Mouse (Mus musculus) hindbrain, embryonic 13.5 days (tissue): ENCODE data around the gene Rfx5. TPM values are rescaled to one million over a fixed set of nuclear protein-coding genes. Genes with fewer than 3 reads are reported as not detected.
A peak's percentile ranks its signal among the peaks of the same experiment; 100 is the strongest.

ENCODE experiments used
- ATAC-seq: fragments of 200-750 bp; cut with Nextera tagmentation; 2 replicates; pipeline ENCODE4 v1.8.0; 2017; ENCODE audit warnings: moderate TSS enrichment; ENCODE audit not compliant: low FRiP score
- H3K27ac ChIP-seq: fragments of 300-500 bp; sonication (generic); 2 replicates; pipeline ENCODE4 v1.5.1; 2015; ENCODE audit warnings: inconsistent platforms, mild to moderate bottlenecking, moderate library complexity
- H3K27me3 ChIP-seq: fragments of 300-500 bp; sonication (generic); 2 replicates; pipeline ENCODE4 v1.6.1; 2015; ENCODE audit warnings: mild to moderate bottlenecking, inconsistent platforms
- H3K36me3 ChIP-seq: fragments of 300-500 bp; sonication (generic); 2 replicates; pipeline ENCODE4 v1.6.1; 2015; ENCODE audit warnings: mild to moderate bottlenecking, inconsistent platforms
- H3K4me1 ChIP-seq: fragments of 300-500 bp; sonication (generic); replicated peaks from 2 replicates; pipeline ENCODE4 v1.6.1; 2015; ENCODE audit warnings: inconsistent platforms
- H3K4me2 ChIP-seq: fragments of 300-500 bp; sonication (generic); 2 replicates; pipeline ENCODE4 v1.6.1; 2015; ENCODE audit warnings: inconsistent platforms, mild to moderate bottlenecking, moderate library complexity
- H3K4me3 ChIP-seq: fragments of 300-500 bp; sonication (generic); 2 replicates; pipeline ENCODE4 v1.5.1; 2015; ENCODE audit warnings: mild to moderate bottlenecking, inconsistent platforms
- H3K9ac ChIP-seq: fragments of 300-500 bp; sonication (generic); 2 replicates; pipeline ENCODE4 v1.6.1; 2015; ENCODE audit warnings: mild to moderate bottlenecking, inconsistent platforms
- H3K9me3 ChIP-seq: fragments of 300-500 bp; sonication (generic); 2 replicates; pipeline ENCODE4 v1.6.1; 2016; ENCODE audit warnings: inconsistent platforms
- WGBS: fragments of 180-500 bp; shearing (Covaris S2); methylation state at CpG from one replicate; pipeline ENCODE4 v1.1.7; 2015; 5-methylcytosine and 5-hydroxymethylcytosine counted together
- polyA plus RNA-seq: library from polyadenylated mRNA; unstranded; fragments of >200 nt; fragmentation: Nextera tagmentation; extraction: Ambion mirVana; gene quantifications from 2 replicates; pipeline ENCODE4 v1.2.1, GENCODE M21; 2015

The Rfx5 gene
- polyA plus RNA-seq, 1 experiment from 2014 or later = 5.4 TPM

DNA sequence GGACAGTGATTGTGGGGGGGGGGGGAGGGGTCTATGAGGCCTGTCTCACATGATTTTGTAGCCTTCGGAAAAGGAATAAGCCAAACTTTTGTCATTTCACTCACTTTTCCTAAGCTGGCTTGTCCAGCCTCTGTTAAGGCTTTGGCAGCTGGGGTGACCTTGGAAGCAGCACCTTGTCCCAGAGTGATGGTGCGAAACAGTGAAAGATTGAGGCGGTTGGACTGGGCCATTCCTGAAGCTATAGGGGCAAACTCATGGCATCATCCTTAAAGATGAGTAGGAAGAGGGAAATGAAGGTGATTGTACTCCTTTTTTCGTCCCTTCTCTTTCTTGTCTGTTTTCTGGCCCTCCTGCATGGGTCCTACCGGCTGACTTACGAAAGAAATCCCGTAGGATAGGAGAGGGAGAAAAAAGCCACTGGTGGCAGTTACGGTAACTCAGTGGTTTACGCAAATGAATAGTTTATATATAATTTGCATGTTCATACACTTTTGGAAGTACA, 20.2 kb downstream of the Rfx5 start:
- peak overlapping the region; percentile 92; the same call in 1 of the 2 replicates for H3K27ac ChIP-seq
- WGBS = 24% methylated on average over 9 of the region's 9 CpGs
- peaks cover 28% of the 10 kb centered on the region for H3K4me1 ChIP-seq
- H3K4me2 ChIP-seq = peak overlapping the region; percentile 62
- H3K27me3 ChIP-seq = no peaks in the 10 kb centered on the region
- H3K9me3 ChIP-seq = no peaks in the 10 kb centered on the region
- peaks cover 15% of the 10 kb centered on the region for H3K36me3 ChIP-seq
- peak; percentile 37 for ATAC-seq
- H3K9ac ChIP-seq = peak overlapping the region; percentile 93
- H3K4me3 ChIP-seq = peak overlapping the region; percentile 72

DNA sequence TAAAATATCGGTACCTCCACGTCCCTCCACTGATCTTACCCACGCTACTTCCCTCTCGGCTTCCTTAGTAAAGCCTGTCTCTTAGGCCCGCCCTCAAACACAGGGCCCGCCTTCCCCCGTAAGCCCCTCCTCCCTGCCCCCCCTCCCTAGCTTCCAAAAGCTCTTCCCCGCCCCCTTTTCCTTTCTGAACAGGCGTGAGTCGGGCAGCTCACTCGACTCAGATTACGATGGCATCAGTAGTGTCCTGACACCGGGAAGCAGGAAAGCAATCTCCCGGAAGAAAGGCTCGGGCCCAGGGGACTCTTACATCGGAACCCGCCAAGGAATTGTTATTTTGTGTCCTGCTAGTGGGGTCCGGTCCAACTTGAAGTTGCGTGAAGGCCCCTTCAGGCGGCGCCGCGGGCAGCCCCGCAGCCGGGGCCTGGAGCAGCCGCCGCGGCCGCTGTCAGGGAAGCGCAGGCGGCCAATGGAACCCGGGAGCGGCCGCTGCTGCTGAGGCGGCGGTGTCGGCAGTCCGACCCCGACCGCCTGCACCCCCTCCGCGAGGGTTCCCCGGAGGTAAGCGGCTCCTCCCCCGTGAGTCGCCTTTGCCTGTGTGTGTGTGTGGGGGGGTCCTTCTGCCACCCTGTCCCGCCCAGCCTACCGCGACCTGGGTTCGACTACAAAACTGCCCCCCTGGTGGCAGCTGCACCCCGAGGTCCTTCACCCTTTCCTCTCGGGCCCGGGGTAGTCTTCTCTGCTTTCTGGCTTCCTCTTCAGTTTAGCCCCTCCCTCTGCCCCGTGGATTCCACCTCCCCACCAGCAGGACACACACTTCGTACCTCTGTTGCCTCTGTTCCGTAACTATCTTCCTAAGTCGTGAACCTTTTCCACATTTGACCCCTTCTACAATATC, 20.9 kb downstream of the Rfx5 start, which contains the start of gene Pi4kb:
Gene Pi4kb (plus strand): TSS at position 204 of the 895 bp plus-strand sequence.
- Histone ChIP-seq H3K4me2 (peak within 1 kb of the TSS; percentile 62), H3K4me1 (peaks cover 29% of the 10 kb centered on the region), H3K27ac (peak within 1 kb of the TSS; percentile 92), H3K4me3 (peak within 1 kb of the TSS; percentile 72), H3K36me3 (peaks cover 19% of the 10 kb centered on the region), H3K9me3 (no peaks in the 10 kb centered on the region), H3K9ac (peak within 1 kb of the TSS; percentile 93), H3K27me3 (no peaks in the 10 kb centered on the region)
- under 1% methylated on average over 46 of the region's 57 CpGs for WGBS
- peak; percentile 95 for ATAC-seq

DNA sequence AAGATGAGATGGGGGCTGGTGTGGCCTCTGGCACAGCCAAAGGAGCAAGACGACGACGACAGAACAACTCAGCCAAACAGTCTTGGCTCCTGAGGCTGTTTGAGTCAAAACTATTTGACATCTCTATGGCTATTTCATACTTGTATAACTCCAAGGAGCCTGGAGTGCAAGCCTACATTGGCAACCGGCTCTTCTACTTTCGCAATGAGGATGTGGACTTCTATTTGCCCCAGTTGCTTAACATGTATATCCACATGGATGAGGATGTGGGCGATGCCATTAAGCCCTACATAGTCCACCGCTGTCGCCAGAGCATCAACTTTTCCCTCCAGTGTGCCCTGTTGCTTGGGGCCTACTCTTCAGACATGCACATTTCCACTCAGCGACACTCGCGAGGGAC, 30.4 kb downstream of the Rfx5 start:
- Histone ChIP-seq H3K36me3 (peaks cover 80% of the 10 kb centered on the region), H3K27me3 (no peaks in the 10 kb centered on the region), H3K27ac (no peak overlapping the region), H3K9me3 (no peaks in the 10 kb centered on the region), H3K4me3 (no peak overlapping the region), H3K4me1 (peaks cover 14% of the 10 kb centered on the region), H3K9ac (no peak overlapping the region), H3K4me2 (no peak overlapping the region)
- 90% methylated on average over 11 of the region's 11 CpGs for WGBS
- no peak for ATAC-seq

DNA sequence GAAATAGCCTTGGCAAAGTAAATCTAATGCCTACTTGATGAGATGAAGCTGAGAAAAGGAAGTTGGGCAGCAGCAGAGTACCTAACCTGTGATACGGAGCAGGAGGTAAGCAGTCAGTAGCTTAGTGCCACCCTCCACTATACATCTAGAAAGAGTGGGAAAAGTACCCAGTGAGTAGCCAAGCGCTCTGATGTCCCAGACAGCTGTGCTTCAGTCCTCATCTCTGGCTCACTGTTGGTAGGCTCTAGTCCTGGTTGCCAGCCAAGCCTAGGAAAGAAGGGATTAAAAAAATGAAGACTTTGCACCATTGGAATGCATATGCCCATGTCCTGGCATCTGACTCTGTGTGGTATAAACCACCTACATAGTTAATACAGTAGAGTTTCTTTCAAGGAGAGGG, 31.6 kb downstream of the Rfx5 start:
- Histone ChIP-seq H3K4me2 (no peak overlapping the region), H3K36me3 (peaks cover 79% of the 10 kb centered on the region), H3K27ac (no peak overlapping the region), H3K4me1 (peaks cover 19% of the 10 kb centered on the region), H3K9me3 (no peaks in the 10 kb centered on the region), H3K4me3 (no peak overlapping the region), H3K27me3 (no peaks in the 10 kb centered on the region), H3K9ac (no peak overlapping the region)
- 94% methylated on average over 2 of the region's 2 CpGs for WGBS
- no peak for ATAC-seq

DNA sequence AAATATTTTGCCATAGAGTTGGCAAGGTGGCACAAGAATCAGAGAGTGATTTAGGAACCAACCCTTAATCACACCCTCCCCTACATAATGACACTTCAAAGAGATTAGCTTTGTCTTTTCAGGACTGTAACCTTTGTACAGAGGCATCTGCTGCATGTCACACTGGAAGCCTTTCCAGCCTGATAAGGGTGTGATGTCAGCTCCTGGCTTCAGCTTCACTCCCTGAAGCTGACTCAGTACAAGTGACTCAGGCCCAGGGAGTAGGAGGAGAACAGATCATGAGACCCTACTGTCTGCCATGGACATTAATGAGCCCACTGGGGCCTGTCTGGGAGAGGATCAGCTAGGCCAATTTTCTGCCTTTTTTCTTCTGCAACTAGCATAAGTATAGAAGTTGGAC, 33.7 kb downstream of the Rfx5 start:
- Histone ChIP-seq H3K9me3 (no peaks in the 10 kb centered on the region), H3K27me3 (no peaks in the 10 kb centered on the region), H3K4me3 (no peak overlapping the region), H3K27ac (no peak overlapping the region), H3K4me1 (peaks cover 19% of the 10 kb centered on the region), H3K36me3 (peaks cover 75% of the 10 kb centered on the region), H3K4me2 (no peak overlapping the region), H3K9ac (peak overlapping the region; percentile 5; the same call in 1 of the 2 replicates)
- no peak for ATAC-seq

DNA sequence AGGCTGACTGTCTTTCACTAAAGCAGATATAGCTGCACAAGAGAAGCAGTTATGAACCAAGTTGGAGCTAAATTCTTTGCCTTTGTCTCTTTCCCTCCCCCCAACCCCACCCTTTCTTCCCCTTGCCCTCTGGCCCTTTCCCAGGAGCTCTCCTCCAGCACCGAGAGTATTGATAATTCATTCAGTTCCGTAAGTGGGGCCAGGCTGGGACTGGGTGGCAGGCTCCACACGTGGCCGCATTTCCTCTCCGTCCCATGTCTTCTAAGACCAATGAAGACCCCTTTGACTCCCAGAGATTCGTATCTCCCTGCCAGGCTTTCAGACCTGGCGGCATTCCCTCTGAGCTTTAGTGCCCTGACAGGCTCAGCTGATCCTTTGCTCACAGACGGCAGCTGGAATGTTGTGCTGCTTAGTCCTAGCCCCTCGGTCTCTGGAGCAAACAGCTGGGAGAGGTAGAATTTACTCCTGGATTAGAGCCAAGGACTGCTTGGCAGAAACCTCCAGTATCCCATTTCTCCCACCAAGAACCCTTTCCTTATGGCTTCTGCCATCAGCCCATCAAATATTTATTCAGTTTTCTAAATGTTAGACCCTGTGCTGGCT, 35.4 kb downstream of the Rfx5 start:
- Histone ChIP-seq H3K4me3 (no peak overlapping the region), H3K36me3 (peaks cover 78% of the 10 kb centered on the region), H3K9ac (peak overlapping the region; percentile 19; the same call in 1 of the 2 replicates), H3K27me3 (no peaks in the 10 kb centered on the region), H3K4me1 (peaks cover 19% of the 10 kb centered on the region), H3K4me2 (no peak overlapping the region), H3K9me3 (no peaks in the 10 kb centered on the region), H3K27ac (peak overlapping the region; percentile 61)
- no peak for ATAC-seq
- WGBS = 54% methylated on average over 9 of the region's 9 CpGs

DNA sequence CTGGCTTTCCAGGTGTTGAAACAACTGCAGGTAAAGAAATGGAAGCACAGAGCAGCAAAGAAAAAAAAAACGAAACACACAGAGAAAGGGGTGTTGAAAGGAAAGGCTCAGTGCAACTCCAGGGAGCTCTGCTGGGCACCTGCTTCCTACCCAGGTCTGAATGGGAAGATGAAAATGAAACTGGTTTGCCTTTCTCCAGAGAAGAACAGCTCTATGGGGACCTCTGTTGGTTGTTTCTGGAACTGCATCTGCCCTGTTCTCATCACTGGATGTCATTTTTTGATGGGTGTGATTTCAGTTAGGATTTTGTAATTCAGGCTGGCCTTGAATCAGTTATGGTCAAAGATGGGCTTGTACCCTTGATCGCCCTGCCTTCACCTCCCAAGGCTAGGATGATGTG, 43.1 kb downstream of the Rfx5 start:
- no peak for ATAC-seq
- WGBS = 27% methylated on average over 2 of the region's 2 CpGs
- H3K9me3 ChIP-seq = no peaks in the 10 kb centered on the region
- no peak overlapping the region for H3K27ac ChIP-seq
- H3K27me3 ChIP-seq = no peaks in the 10 kb centered on the region
- no peak overlapping the region for H3K4me3 ChIP-seq
- no peak overlapping the region for H3K9ac ChIP-seq
- no peak overlapping the region for H3K4me2 ChIP-seq
- no peaks in the 10 kb centered on the region for H3K4me1 ChIP-seq
- H3K36me3 ChIP-seq = peaks cover 90% of the 10 kb centered on the region

DNA sequence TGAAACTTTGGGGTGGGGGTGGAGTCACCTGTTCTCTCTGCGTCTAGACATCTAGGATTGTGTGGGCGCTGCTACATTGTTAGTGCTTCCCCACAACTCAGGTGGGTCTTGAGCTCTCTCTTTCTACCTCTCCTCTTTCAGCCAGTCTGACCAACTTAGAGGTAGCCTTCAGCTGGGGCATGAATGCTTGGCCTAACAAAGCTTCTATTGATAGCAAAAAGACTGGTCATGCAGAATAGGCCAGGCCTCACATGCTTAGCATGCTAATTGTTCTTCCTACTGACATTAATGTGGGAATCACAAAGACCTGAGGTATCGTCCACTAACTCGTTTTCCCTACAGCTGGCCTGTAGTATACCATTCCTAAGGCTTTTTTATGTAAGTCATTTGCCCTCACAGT, 48.7 kb downstream of the Rfx5 start:
- whole genome bisulfite sequencing = 57% methylated on average over 4 of the region's 4 CpGs
- H3K4me3 ChIP-seq = no peak overlapping the region
- 0 out of 2 replicates have a peak, but pooled peaks cover 4% of the 10 kb centered on the region for H3K4me1 ChIP-seq
- no peak overlapping the region for H3K4me2 ChIP-seq
- peak; percentile 47; the same call in 1 of the 2 replicates for ATAC-seq
- no peaks in the 10 kb centered on the region for H3K9me3 ChIP-seq
- no peaks in the 10 kb centered on the region for H3K27me3 ChIP-seq
- 0 out of 2 replicates have a peak overlapping the region, but pooled peaks have one; percentile 25 for H3K27ac ChIP-seq
- H3K36me3 ChIP-seq = peaks cover 94% of the 10 kb centered on the region
- H3K9ac ChIP-seq = no peak overlapping the region

DNA sequence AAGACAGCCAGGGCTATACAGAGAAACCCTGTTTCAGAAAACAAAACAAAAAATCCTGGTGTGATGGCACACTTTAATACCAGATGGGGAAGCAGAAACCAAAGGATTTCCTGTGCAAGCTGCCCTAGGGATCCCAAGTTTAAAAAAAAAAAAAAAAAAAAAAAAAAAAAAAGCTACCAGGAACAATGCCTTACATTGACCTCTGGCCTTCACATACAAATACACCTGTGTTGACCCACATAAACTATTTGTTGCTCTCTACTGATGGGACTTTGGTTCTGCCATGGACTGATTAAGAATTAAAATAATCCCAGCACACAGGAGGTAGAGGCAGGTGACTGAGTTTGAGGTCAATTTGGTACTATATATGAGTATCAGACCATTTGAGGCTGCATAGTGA, 49.4 kb downstream of the Rfx5 start:
- Histone ChIP-seq H3K36me3 (peaks cover 94% of the 10 kb centered on the region), H3K4me2 (no peak overlapping the region), H3K4me1 (0 out of 2 replicates have a peak, but pooled peaks cover 4% of the 10 kb centered on the region), H3K27me3 (no peaks in the 10 kb centered on the region), H3K9me3 (no peaks in the 10 kb centered on the region), H3K27ac (no peak overlapping the region), H3K9ac (no peak overlapping the region), H3K4me3 (no peak overlapping the region)
- no peak for ATAC-seq

DNA sequence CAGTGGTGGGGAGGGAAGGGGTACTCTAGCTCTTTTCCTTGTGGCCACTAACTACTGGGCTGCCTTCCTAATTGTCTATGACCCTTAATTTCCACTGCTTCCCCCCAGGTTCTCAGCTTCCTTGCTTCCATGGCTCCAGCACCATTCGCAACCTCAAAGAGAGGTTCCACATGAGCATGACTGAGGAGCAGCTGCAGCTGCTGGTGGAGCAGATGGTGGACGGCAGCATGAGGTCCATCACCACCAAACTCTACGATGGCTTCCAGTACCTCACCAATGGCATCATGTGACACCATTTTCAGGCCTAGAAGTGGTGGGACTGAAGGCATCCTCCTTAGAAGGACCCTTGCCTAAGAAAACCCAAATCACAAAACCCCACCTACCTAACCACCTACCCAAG, 51.8 kb downstream of the Rfx5 start:
- 0 out of 2 replicates have a peak, but pooled peaks cover 8% of the 10 kb centered on the region for H3K4me1 ChIP-seq
- 96% methylated on average over 3 of the region's 3 CpGs for WGBS
- peaks cover 95% of the 10 kb centered on the region for H3K36me3 ChIP-seq
- H3K27me3 ChIP-seq = no peaks in the 10 kb centered on the region
- no peak overlapping the region for H3K4me3 ChIP-seq
- H3K9ac ChIP-seq = no peak overlapping the region
- H3K27ac ChIP-seq = no peak overlapping the region
- no peak for ATAC-seq
- no peaks in the 10 kb centered on the region for H3K9me3 ChIP-seq
- no peak overlapping the region for H3K4me2 ChIP-seq

DNA sequence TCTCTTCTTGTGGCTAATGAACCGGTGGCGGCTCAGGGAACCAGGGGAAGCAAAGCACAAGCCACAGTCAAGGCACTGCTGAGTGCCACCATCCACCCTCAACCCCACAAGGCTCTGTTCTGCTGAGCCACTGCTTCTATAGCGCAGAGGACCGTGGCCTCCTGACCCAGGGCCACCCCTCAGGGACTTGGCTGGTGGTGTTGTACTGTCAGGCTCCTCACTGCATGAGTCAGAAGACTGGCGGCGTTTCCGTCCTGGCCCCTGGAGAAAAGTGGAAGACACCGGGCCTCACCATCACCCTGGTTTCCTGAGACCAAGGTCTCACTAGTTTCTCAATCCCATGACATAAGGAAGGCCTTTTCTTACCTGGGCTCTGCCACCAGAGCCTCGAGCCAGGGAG, 53.8 kb downstream of the Rfx5 start:
- no peak overlapping the region for H3K4me3 ChIP-seq
- no peaks in the 10 kb centered on the region for H3K27me3 ChIP-seq
- H3K4me1 ChIP-seq = 0 out of 2 replicates have a peak, but pooled peaks cover 5% of the 10 kb centered on the region
- ATAC-seq = no peak
- H3K9ac ChIP-seq = no peak overlapping the region
- WGBS = 91% methylated on average over 9 of the region's 9 CpGs
- H3K9me3 ChIP-seq = no peaks in the 10 kb centered on the region
- H3K27ac ChIP-seq = 0 out of 2 replicates have a peak overlapping the region, but pooled peaks have one; percentile 18
- peaks cover 94% of the 10 kb centered on the region for H3K36me3 ChIP-seq
- H3K4me2 ChIP-seq = no peak overlapping the region

DNA sequence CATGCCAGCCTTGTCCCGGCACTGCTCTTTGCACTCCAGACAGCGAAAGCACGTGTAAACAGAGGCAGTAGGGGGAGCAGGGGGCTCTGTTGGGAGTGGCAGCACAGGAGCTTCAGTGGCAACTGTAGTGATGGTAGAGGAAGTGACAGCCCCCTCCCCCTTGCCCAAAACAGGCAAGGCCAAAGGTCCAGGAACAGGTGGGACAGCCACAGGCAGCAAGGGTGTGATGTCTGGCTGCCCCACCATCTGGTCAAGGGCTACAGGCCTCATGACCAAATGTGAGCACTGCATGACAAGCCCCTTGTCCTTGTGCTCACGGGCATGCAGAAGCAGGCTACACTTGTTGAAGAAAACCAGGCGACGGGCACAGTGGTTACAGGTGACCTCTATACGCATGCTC, 56.5 kb downstream of the Rfx5 start:
- Histone ChIP-seq H3K4me3 (no peak overlapping the region), H3K9ac (no peak overlapping the region), H3K27me3 (no peaks in the 10 kb centered on the region), H3K9me3 (no peaks in the 10 kb centered on the region), H3K4me1 (peaks cover 25% of the 10 kb centered on the region), H3K27ac (no peak overlapping the region), H3K4me2 (no peak overlapping the region), H3K36me3 (peaks cover 68% of the 10 kb centered on the region)
- 91% methylated on average over 7 of the region's 7 CpGs for WGBS
- no peak for ATAC-seq
